Mouse (Mus musculus): ENCODE measurements at regions not wholly inside any gene's neighbourhood (a gene's known extent, or its start where the extent isn't known, plus 50 kb on each side); places are given as distances from the start of the nearest gene placed in this dataset.

GRCm38 (mm10) chr12:110070506-110070905, 208.4 kb upstream of the Dio3 start:
- no peak overlapping the region for H3K4me3 ChIP-seq (replicated peaks in 1 of 3; ENCODE audit: low read depth in 2 of 3, low read length in 2 of 3, poor library complexity in 1 of 3)
- H3K36me3 ChIP-seq (replicated peaks in 1 of 2; ENCODE audit: control insufficient read depth in 1 of 2, insufficient read depth in 1 of 2, low read length in 1 of 2) = no peaks in the 10 kb centered on the region
- H3K9ac ChIP-seq (ENCODE audit: insufficient read depth, low read depth) = no peak overlapping the region
- no peaks in the 10 kb centered on the region for H3K79me2 ChIP-seq (replicated peaks; ENCODE audit: control insufficient read depth, extremely low read depth, insufficient read depth, poor library complexity, severe bottlenecking)
- no peak for DNase-seq (ENCODE audit: extremely low read depth)
- dilution Hi-C loops (cut with MboI; ENCODE audit: extremely low pct_ligation_motif_present, extremely low pct_unique_long_range_greater_than_20kb, low sequenced_read_pairs) (no loop called here), in situ Hi-C loops (cut with MboI; ENCODE audit: low pct_ligation_motif_present, low pct_unique_long_range_greater_than_20kb, low sequenced_read_pairs) (no loop called here)
- no peak overlapping the region for H3K4me2 ChIP-seq (ENCODE audit: insufficient read depth, low read depth, poor library complexity, severe bottlenecking)
- no peak overlapping the region for H3K27ac ChIP-seq (ENCODE audit: insufficient read depth, low read depth)
- no peaks in the 10 kb centered on the region for H3K27me3 ChIP-seq (replicated peaks)
- H3K4me1 ChIP-seq (ENCODE audit: control insufficient read depth in 1 of 2, insufficient read depth in 2 of 2) = no peaks in the 10 kb centered on the region
- TF ChIP-seq USF1 (IDR thresholded peaks at IDR 0.05; ENCODE audit: low read depth, low read length) = no peak
- no peak for TF ChIP-seq JUN (IDR thresholded peaks at IDR 0.05; ENCODE audit: insufficient read depth, low read depth, low read length)
- TF ChIP-seq MEF2A (IDR thresholded peaks at IDR 0.05; ENCODE audit: borderline replicate concordance, low read depth, low read length) = no peak
- no peak for TF ChIP-seq E2F4 (IDR thresholded peaks at IDR 0.05; ENCODE audit: insufficient replicate concordance, low read depth, low read length)
- TF ChIP-seq TBP (conservative IDR thresholded peaks at IDR 0.05; ENCODE audit: low read depth, low read length) = no peak
- no peak for TF ChIP-seq RAD21 (IDR thresholded peaks at IDR 0.05; ENCODE audit: low read depth, low read length)
- no peak for TF ChIP-seq PAX5 (IDR thresholded peaks at IDR 0.05; ENCODE audit: low read length)
- no peak for TF ChIP-seq MYC (IDR thresholded peaks at IDR 0.05; ENCODE audit: low read depth, low read length)
- H3K9me3 ChIP-seq (replicated peaks; ENCODE audit: low read length) = peaks cover 74% of the 10 kb centered on the region

GRCm38 (mm10) chr12:110071823-110072222, 207.0 kb upstream of the Dio3 start:
- dilution Hi-C loops (cut with MboI; ENCODE audit: extremely low pct_ligation_motif_present, extremely low pct_unique_long_range_greater_than_20kb, low sequenced_read_pairs) = no loop called here
- in situ Hi-C loops (cut with MboI; ENCODE audit: low pct_ligation_motif_present, low pct_unique_long_range_greater_than_20kb, low sequenced_read_pairs) = no loop called here
- H3K36me3 ChIP-seq (replicated peaks in 1 of 2; ENCODE audit: control insufficient read depth in 1 of 2, insufficient read depth in 1 of 2, low read length in 1 of 2) = no peaks in the 10 kb centered on the region

GRCm38 (mm10) chr12:110074921-110075320, 203.9 kb upstream of the Dio3 start:
- no peak overlapping the region for H3K4me2 ChIP-seq (ENCODE audit: insufficient read depth, low read depth, poor library complexity, severe bottlenecking)
- H3K4me1 ChIP-seq (ENCODE audit: control insufficient read depth in 1 of 2, insufficient read depth in 2 of 2) = no peaks in the 10 kb centered on the region
- peaks cover 77% of the 10 kb centered on the region for H3K9me3 ChIP-seq (replicated peaks; ENCODE audit: low read length)
- no peak overlapping the region for H3K4me3 ChIP-seq (replicated peaks in 1 of 3; ENCODE audit: low read depth in 2 of 3, low read length in 2 of 3, poor library complexity in 1 of 3)
- dilution Hi-C loops (cut with MboI; ENCODE audit: extremely low pct_ligation_motif_present, extremely low pct_unique_long_range_greater_than_20kb, low sequenced_read_pairs) = no loop called here
- TF ChIP-seq NRF1 (IDR thresholded peaks at IDR 0.05; ENCODE audit: low read depth, low read length) = no peak
- no peaks in the 10 kb centered on the region for H3K79me2 ChIP-seq (replicated peaks; ENCODE audit: control insufficient read depth, extremely low read depth, insufficient read depth, poor library complexity, severe bottlenecking)
- in situ Hi-C loops (cut with MboI; ENCODE audit: low pct_ligation_motif_present, low pct_unique_long_range_greater_than_20kb, low sequenced_read_pairs) = no loop called here
- no peak for DNase-seq (ENCODE audit: extremely low read depth)
- no peak overlapping the region for H3K27ac ChIP-seq (ENCODE audit: insufficient read depth, low read depth)
- H3K27me3 ChIP-seq (replicated peaks) = no peaks in the 10 kb centered on the region
- H3K36me3 ChIP-seq (replicated peaks in 1 of 2; ENCODE audit: control insufficient read depth in 1 of 2, insufficient read depth in 1 of 2, low read length in 1 of 2) = no peaks in the 10 kb centered on the region
- H3K9ac ChIP-seq (ENCODE audit: insufficient read depth, low read depth) = no peak overlapping the region

More at GRCm38 (mm10) chr12:110071823-110072222, 207.0 kb upstream of the Dio3 start:
- no peak for DNase-seq (ENCODE audit: extremely low read depth)
- TF ChIP-seq SIN3A (IDR thresholded peaks at IDR 0.05; ENCODE audit: low read length) (no peak), MEF2A (IDR thresholded peaks at IDR 0.05; ENCODE audit: borderline replicate concordance, low read depth, low read length) (no peak), USF1 (IDR thresholded peaks at IDR 0.05; ENCODE audit: low read depth, low read length) (no peak)
- Histone ChIP-seq H3K4me2 (ENCODE audit: insufficient read depth, low read depth, poor library complexity, severe bottlenecking) (no peak overlapping the region), H3K9ac (ENCODE audit: insufficient read depth, low read depth) (no peak overlapping the region), H3K27me3 (replicated peaks) (no peaks in the 10 kb centered on the region), H3K4me1 (ENCODE audit: control insufficient read depth in 1 of 2, insufficient read depth in 2 of 2) (no peaks in the 10 kb centered on the region), H3K9me3 (replicated peaks; ENCODE audit: low read length) (peaks cover 77% of the 10 kb centered on the region), H3K27ac (ENCODE audit: insufficient read depth, low read depth) (no peak overlapping the region), H3K79me2 (replicated peaks; ENCODE audit: control insufficient read depth, extremely low read depth, insufficient read depth, poor library complexity, severe bottlenecking) (no peaks in the 10 kb centered on the region), H3K4me3 (replicated peaks in 1 of 3; ENCODE audit: low read depth in 2 of 3, low read length in 2 of 3, poor library complexity in 1 of 3) (no peak overlapping the region)

Measured in CH12.LX (cell line).